Mouse (Mus musculus): ENCODE results near the gene Ankrd65. TPM values are rescaled to one million over a fixed set of nuclear protein-coding genes. Genes with fewer than 3 reads are reported as not detected.

Ankrd65 gene
- total RNA-seq, 2 experiments from 2014 or later = not detected

DNA sequence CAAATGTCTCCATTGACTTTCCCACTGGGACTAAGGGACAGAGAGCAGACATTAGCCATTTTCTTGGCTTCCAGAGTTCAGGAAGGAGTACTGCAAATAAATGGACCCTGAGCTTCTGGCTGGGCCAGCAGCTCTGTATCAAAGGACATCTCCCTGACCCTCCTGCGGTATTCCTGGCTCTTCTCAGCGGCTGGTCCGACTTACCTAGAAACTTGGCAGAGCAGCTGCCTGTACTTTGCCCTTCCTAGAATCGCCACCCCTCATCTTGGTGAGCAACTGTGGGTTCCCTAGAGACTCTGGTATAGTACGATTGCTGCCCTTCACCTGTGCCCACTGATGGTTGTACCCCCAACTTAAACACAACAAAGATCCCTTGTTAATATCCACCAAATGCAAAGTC lies 53.0 kb downstream of the Ankrd65 start:
- ATAC-seq (ENCODE audit: poor library complexity, severe bottlenecking) = no peak

DNA sequence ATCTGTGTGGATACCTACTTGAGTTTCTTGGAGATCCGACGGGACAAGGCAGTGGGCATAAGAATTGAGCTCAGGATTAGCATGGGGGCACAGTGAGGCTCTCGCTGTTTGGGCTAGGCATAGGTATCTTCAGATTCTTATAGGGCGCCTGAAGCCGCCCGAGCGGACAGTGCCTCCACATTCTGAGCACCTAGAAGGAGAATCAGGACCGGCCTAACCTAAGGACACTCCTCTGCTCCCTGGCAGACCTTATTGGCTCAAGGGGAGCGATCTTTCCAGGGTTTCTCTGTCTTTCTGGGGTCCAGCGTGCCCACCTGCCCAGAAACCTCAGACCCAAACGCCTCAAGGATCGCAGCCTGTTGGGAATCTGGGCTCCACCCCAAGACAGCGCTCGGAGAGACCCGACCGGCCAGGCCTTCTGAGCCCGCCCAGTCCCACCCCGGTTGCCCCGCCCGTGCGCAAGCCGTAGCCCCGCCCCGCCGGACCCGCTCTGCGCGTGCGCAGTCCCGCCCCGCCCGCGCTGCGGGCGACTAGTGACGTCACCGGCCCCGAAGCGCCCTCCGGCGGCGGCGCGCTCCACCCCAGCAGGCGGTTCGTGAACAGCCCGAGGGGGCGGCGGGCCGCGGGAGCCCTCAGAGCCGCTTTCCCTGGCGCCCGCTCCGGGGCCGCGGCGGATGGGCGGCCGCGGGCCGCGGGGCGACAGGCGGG lies 56.8 kb downstream of the Ankrd65 start, which contains the start of gene Dvl1:
Dvl1 (plus strand) TSS at position 532 of the 708 bp plus-strand sequence.
- peak; percentile 78 for ATAC-seq (ENCODE audit: poor library complexity, severe bottlenecking)

DNA sequence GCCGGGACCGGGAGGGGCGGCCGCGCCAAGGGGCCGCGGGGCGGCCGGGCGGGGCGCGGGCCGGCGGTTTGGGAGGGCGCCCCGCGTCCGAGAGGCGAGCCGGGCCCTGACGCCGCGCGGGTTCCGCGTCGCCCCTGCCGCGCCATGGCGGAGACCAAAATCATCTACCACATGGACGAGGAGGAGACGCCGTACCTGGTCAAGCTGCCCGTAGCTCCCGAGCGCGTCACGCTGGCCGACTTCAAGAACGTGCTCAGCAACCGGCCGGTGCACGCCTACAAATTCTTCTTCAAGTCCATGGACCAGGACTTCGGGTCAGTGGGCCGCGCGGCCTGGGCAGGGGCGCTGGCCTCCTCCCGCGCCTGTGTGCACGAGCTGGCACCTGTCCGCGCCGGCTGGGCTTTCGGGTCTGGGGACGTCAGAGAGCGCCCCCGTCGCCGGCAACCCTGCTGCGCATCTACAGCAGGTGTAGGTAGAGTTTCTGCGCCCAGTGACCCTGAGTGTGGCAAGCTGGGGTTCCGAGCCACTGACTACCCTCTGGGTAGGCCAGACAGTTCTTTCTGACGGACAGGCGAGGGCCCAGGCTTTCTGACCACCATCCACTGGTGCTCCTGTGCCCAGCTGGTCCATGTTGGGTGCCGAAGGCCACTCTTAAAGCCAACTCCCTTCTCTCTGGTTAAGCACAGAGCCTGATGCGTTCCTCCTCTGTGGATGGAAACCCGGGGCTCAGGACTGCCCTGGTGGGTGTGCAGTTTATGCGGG lies 57.5 kb downstream of the Ankrd65 start:
- ATAC-seq (ENCODE audit: poor library complexity, severe bottlenecking) = peak; percentile 25

DNA sequence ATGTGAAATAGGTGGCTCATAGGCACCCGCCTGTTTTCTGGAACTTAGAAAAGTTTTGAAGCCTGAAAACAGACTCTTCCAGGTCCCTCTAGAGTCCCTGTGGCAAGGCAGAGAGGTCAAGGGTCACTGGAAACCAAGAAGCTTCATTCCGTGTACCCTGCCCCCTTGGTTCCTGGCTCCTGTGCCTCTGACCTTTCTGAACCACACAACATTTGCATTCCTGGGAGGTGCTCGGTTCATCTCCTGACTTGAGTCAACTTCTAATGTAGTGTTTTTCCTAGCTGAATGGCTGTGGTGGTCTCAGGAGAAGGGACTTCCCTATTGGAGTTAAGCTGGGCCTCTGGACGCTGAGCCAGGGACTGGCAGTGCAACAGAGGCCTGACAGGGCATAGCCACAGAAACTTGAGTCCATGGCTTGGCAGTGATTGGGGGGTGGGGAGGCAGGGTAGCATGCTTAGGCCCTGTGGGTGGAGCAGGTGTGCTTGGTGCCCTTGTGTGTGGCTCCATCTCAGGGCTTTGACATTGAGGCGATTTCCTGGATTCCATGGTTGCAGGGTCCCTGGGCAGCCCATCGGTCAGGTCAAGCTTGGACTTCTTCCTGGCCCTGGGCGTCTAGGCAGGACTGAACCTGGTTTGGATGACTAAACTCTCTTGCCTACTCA lies 58.3 kb downstream of the Ankrd65 start:
- ATAC-seq (ENCODE audit: poor library complexity, severe bottlenecking) = no peak

Other genes starting within 250 kb of the Ankrd65 start
- gene Nadk, start 228.1 kb upstream of the Ankrd65 start, total RNA-seq (2015) = 205 and 220 TPM in 2 replicates
- 180 and 208 TPM in 2 replicates for gene Nadk, start 228.1 kb upstream of the Ankrd65 start, total RNA-seq (2017)
- gene Slc35e2, start 189.0 kb upstream of the Ankrd65 start, total RNA-seq (2015) = 10.1 and 18.8 TPM in 2 replicates
- gene Slc35e2, start 189.0 kb upstream of the Ankrd65 start, total RNA-seq (2017) = 8.7 and 12.8 TPM in 2 replicates
- 43.2 and 57.8 TPM in 2 replicates for gene Cdk11b, start 165.6 kb upstream of the Ankrd65 start, total RNA-seq (2015)
- gene Cdk11b, start 165.6 kb upstream of the Ankrd65 start, total RNA-seq (2017) = 48.1 and 81.5 TPM in 2 replicates
- not detected in 2 replicates for gene Gm10563, start 145.0 kb upstream of the Ankrd65 start, total RNA-seq (2015)
- not detected in 2 replicates for gene Gm10563, start 145.0 kb upstream of the Ankrd65 start, total RNA-seq (2017)
- 0.18 and 0.20 TPM in 2 replicates for gene Mmp23, start 137.1 kb upstream of the Ankrd65 start, total RNA-seq (2015)
- gene Mmp23, start 137.1 kb upstream of the Ankrd65 start, total RNA-seq (2017) = 0.22 and 0.94 TPM in 2 replicates
- 5.9 and 6.4 TPM in 2 replicates for gene Mib2, start 121.2 kb upstream of the Ankrd65 start, total RNA-seq (2015)
- gene Mib2, start 121.2 kb upstream of the Ankrd65 start, total RNA-seq (2017) = 23.5 and 29.0 TPM in 2 replicates
- gene Fndc10, start 96.1 kb upstream of the Ankrd65 start, total RNA-seq (2015) = 0.55 and 0.71 TPM in 2 replicates
- gene Fndc10, start 96.1 kb upstream of the Ankrd65 start, total RNA-seq (2017) = 0.26 and 0.45 TPM in 2 replicates
- gene Ssu72, start 85.6 kb upstream of the Ankrd65 start, total RNA-seq (2015) = 130 and 132 TPM in 2 replicates
- gene Ssu72, start 85.6 kb upstream of the Ankrd65 start, total RNA-seq (2017) = 125 and 133 TPM in 2 replicates
- gene Tmem240, start 55.6 kb upstream of the Ankrd65 start, total RNA-seq (2015) = 0.09 and 0.30 TPM in 2 replicates
- gene Tmem240, start 55.6 kb upstream of the Ankrd65 start, total RNA-seq (2017) = 0.18 TPM in 1 of 2 replicates, not detected in the other
- gene Atad3a, start 29.3 kb upstream of the Ankrd65 start, total RNA-seq (2015) = 13.5 and 14.1 TPM in 2 replicates
- 17.8 and 22.9 TPM in 2 replicates for gene Atad3a, start 29.3 kb upstream of the Ankrd65 start, total RNA-seq (2017)
- not detected in 2 replicates for gene Vwa1, start 15.7 kb upstream of the Ankrd65 start, total RNA-seq (2015)
- gene Vwa1, start 15.7 kb upstream of the Ankrd65 start, total RNA-seq (2017) = 0.20 TPM in 1 of 2 replicates, not detected in the other
- gene Tmem88b, start 4.6 kb upstream of the Ankrd65 start, total RNA-seq (2015) = 0.07 TPM in 1 of 2 replicates, not detected in the other
- gene Tmem88b, start 4.6 kb upstream of the Ankrd65 start, total RNA-seq (2017) = not detected in 2 replicates
- 131 and 139 TPM in 2 replicates for gene Mrpl20, start 12.4 kb downstream of the Ankrd65 start, total RNA-seq (2015)
- gene Mrpl20, start 12.4 kb downstream of the Ankrd65 start, total RNA-seq (2017) = 49.5 and 50.2 TPM in 2 replicates
- 65.8 and 69.8 TPM in 2 replicates for gene Ccnl2, start 22.1 kb downstream of the Ankrd65 start, total RNA-seq (2015)
- gene Ccnl2, start 22.1 kb downstream of the Ankrd65 start, total RNA-seq (2017) = 93.7 and 95.6 TPM in 2 replicates
- 99.7 and 101 TPM in 2 replicates for gene Aurkaip1, start 40.8 kb downstream of the Ankrd65 start, total RNA-seq (2015)
- gene Aurkaip1, start 40.8 kb downstream of the Ankrd65 start, total RNA-seq (2017) = 131 and 143 TPM in 2 replicates
- not detected in 2 replicates for gene Mxra8, start 49.2 kb downstream of the Ankrd65 start, total RNA-seq (2015)
- gene Mxra8, start 49.2 kb downstream of the Ankrd65 start, total RNA-seq (2017) = 1.2 TPM in 2 replicates
- gene Dvl1, start 57.0 kb downstream of the Ankrd65 start, total RNA-seq (2015) = 9.8 and 10.8 TPM in 2 replicates
- gene Dvl1, start 57.0 kb downstream of the Ankrd65 start, total RNA-seq (2017) = 10.5 and 11.3 TPM in 2 replicates
- 0.93 and 1.4 TPM in 2 replicates for gene Tas1r3, start 72.9 kb downstream of the Ankrd65 start, total RNA-seq (2015)
- gene Tas1r3, start 72.9 kb downstream of the Ankrd65 start, total RNA-seq (2017) = 0.66 and 1.1 TPM in 2 replicates
- 9.1 and 11.7 TPM in 2 replicates for gene Cptp, start 79.0 kb downstream of the Ankrd65 start, total RNA-seq (2015)
- gene Cptp, start 79.0 kb downstream of the Ankrd65 start, total RNA-seq (2017) = 8.8 and 14.1 TPM in 2 replicates
- 35.0 and 40.9 TPM in 2 replicates for gene Ints11, start 79.1 kb downstream of the Ankrd65 start, total RNA-seq (2015)
- 22.0 and 23.0 TPM in 2 replicates for gene Ints11, start 79.1 kb downstream of the Ankrd65 start, total RNA-seq (2017)
- 11.4 and 14.1 TPM in 2 replicates for gene Pusl1, start 101.3 kb downstream of the Ankrd65 start, total RNA-seq (2015)
- 8.9 and 11.5 TPM in 2 replicates for gene Pusl1, start 101.3 kb downstream of the Ankrd65 start, total RNA-seq (2017)
- gene Acap3, start 101.4 kb downstream of the Ankrd65 start, total RNA-seq (2015) = 19.4 and 22.3 TPM in 2 replicates
- 18.0 and 23.7 TPM in 2 replicates for gene Acap3, start 101.4 kb downstream of the Ankrd65 start, total RNA-seq (2017)
- 65.3 and 67.7 TPM in 2 replicates for gene Ube2j2, start 153.4 kb downstream of the Ankrd65 start, total RNA-seq (2015)
- gene Ube2j2, start 153.4 kb downstream of the Ankrd65 start, total RNA-seq (2017) = 91.4 and 101 TPM in 2 replicates
- gene C1qtnf12, start 171.9 kb downstream of the Ankrd65 start, total RNA-seq (2015) = 30.3 and 40.1 TPM in 2 replicates
- 9.4 and 14.6 TPM in 2 replicates for gene C1qtnf12, start 171.9 kb downstream of the Ankrd65 start, total RNA-seq (2017)
- 3.5 and 3.6 TPM in 2 replicates for gene B3galt6, start 202.2 kb downstream of the Ankrd65 start, total RNA-seq (2015)
- 3.5 and 4.0 TPM in 2 replicates for gene B3galt6, start 202.2 kb downstream of the Ankrd65 start, total RNA-seq (2017)
- gene Sdf4, start 202.4 kb downstream of the Ankrd65 start, total RNA-seq (2015) = 43.6 and 57.5 TPM in 2 replicates
- gene Sdf4, start 202.4 kb downstream of the Ankrd65 start, total RNA-seq (2017) = 216 and 221 TPM in 2 replicates
- 1.5 and 2.1 TPM in 2 replicates for gene Tnfrsf4, start 223.4 kb downstream of the Ankrd65 start, total RNA-seq (2015)
- 1.2 and 2.8 TPM in 2 replicates for gene Tnfrsf4, start 223.4 kb downstream of the Ankrd65 start, total RNA-seq (2017)
- 2.7 and 10.3 TPM in 2 replicates for gene Tnfrsf18, start 235.7 kb downstream of the Ankrd65 start, total RNA-seq (2015)
- 6.0 and 7.2 TPM in 2 replicates for gene Tnfrsf18, start 235.7 kb downstream of the Ankrd65 start, total RNA-seq (2017)

Data from megakaryocyte, adult 5-6 weeks (primary cell).